Mouse (Mus musculus): ENCODE measurements at regions not wholly inside any gene's neighbourhood (a gene's known extent, or its start where the extent isn't known, plus 50 kb on each side); places are given as distances from the start of the nearest gene placed in this dataset.

GRCm38 (mm10) chr13:32507825-32508224, 169.3 kb upstream of the Gmds start:
- in situ Hi-C loops (cut with MboI; ENCODE audit: low pct_unique_long_range_greater_than_20kb): no loop called here
- no peak for TF ChIP-seq CTCF (IDR thresholded peaks at IDR 0.05)
- peak; percentile 51 for ATAC-seq
- CTCF ChIA-PET: interaction anchor here (0.9 to 3.7 kb wide), 4 partner anchors 11 to 97 kb away, joined by 3 to 17 read pairs (median 4); no protein-coding TSS in a partner anchor
- no peaks in the 10 kb centered on the region for H3K27me3 ChIP-seq
- POLR2A ChIA-PET: interaction anchor here (0.9 to 1.5 kb wide), 4 partner anchors 9 to 49 kb away, joined by 3 read pairs; no protein-coding TSS in a partner anchor
- DNase-seq (ENCODE audit: low read depth, low spot score): no peak

- CTCF ChIA-PET: interaction anchor here (0.7 to 3.7 kb wide), 5 partner anchors 11 to 159 kb away, joined by 3 to 17 read pairs (median 5); no protein-coding TSS in a partner anchor
- no peak for TF ChIP-seq CTCF (IDR thresholded peaks at IDR 0.05)
- POLR2A ChIA-PET: no interaction called here
- ATAC-seq (peak; percentile 53), DNase-seq (ENCODE audit: low read depth, low spot score) (no peak)
- H3K27me3 ChIP-seq: no peaks in the 10 kb centered on the region
- in situ Hi-C loops (cut with MboI; ENCODE audit: low pct_unique_long_range_greater_than_20kb): no loop called here
Measured at GRCm38 (mm10) chr13:32498205-32498790, 159.8 kb upstream of the Gmds start.

GRCm38 (mm10) chr13:32496263-32496662, 157.7 kb upstream of the Gmds start:
- CTCF ChIA-PET: interaction anchor here (1.3 to 3.7 kb wide), 4 partner anchors 9 to 112 kb away, joined by 4 to 17 read pairs (median 6); no protein-coding TSS in a partner anchor
- ATAC-seq (no peak), DNase-seq (ENCODE audit: low read depth, low spot score) (no peak)
- POLR2A ChIA-PET: interaction anchor here (1.1 to 1.7 kb wide), 3 partner anchors 10 to 22 kb away, joined by 3 to 7 read pairs (median 4); no protein-coding TSS in a partner anchor
- in situ Hi-C loops (cut with MboI; ENCODE audit: low pct_unique_long_range_greater_than_20kb): no loop called here
- H3K27me3 ChIP-seq: no peaks in the 10 kb centered on the region
- TF ChIP-seq CTCF (IDR thresholded peaks at IDR 0.05): no peak

GRCm38 (mm10) chr13:32495063-32495462, 156.5 kb upstream of the Gmds start:
- CTCF ChIA-PET: interaction anchor here (0.9 to 3.7 kb wide), 6 partner anchors 9 to 228 kb away, joined by 3 to 17 read pairs (median 4); no protein-coding TSS in a partner anchor
- no peaks in the 10 kb centered on the region for H3K27me3 ChIP-seq
- in situ Hi-C loops (cut with MboI; ENCODE audit: low pct_unique_long_range_greater_than_20kb): no loop called here
- ATAC-seq (no peak), DNase-seq (ENCODE audit: low read depth, low spot score) (peak; percentile 77)
- TF ChIP-seq CTCF (IDR thresholded peaks at IDR 0.05): no peak
- POLR2A ChIA-PET: interaction anchor here (0.5 to 1.7 kb wide), 4 partner anchors 13 to 695 kb away, joined by 3 to 7 read pairs (median 3); no protein-coding TSS in a partner anchor

GRCm38 (mm10) chr13:32493806-32494205, 155.3 kb upstream of the Gmds start:
- ATAC-seq (peak; percentile 41), DNase-seq (ENCODE audit: low read depth, low spot score) (peak; percentile 71)
- H3K27me3 ChIP-seq: no peaks in the 10 kb centered on the region
- TF ChIP-seq CTCF (IDR thresholded peaks at IDR 0.05): no peak
- in situ Hi-C loops (cut with MboI; ENCODE audit: low pct_unique_long_range_greater_than_20kb): loop anchor here (5.0 kb wide), 2 partner anchors 82 to 692 kb away; no protein-coding TSS in a partner anchor
- ChIA-PET POLR2A (no interaction called here), CTCF (interaction anchor here (0.7 to 1.2 kb wide), 5 partner anchors 14 to 702 kb away, joined by 3 to 6 read pairs (median 4); no protein-coding TSS in a partner anchor)

- in situ Hi-C loops (cut with MboI; ENCODE audit: low pct_unique_long_range_greater_than_20kb): loop anchor here (5.0 kb wide), 2 partner anchors 81 to 691 kb away; no protein-coding TSS in a partner anchor
- ATAC-seq: peak; percentile 55
- POLR2A ChIA-PET: no interaction called here
Measured at GRCm38 (mm10) chr13:32493309-32493708, 154.8 kb upstream of the Gmds start.

GRCm38 (mm10) chr13:32492566-32492965, 154.0 kb upstream of the Gmds start:
- DNase-seq (ENCODE audit: low read depth, low spot score): no peak
- POLR2A ChIA-PET: interaction anchor here (0.6 to 0.8 kb wide), 2 partner anchors 36 to 684 kb away, joined by 3 read pairs; no protein-coding TSS in a partner anchor
- no peak for TF ChIP-seq CTCF (IDR thresholded peaks at IDR 0.05)
- H3K27me3 ChIP-seq: no peaks in the 10 kb centered on the region
- no peak for ATAC-seq
- in situ Hi-C loops (cut with MboI; ENCODE audit: low pct_unique_long_range_greater_than_20kb): loop anchor here (5.0 kb wide), 2 partner anchors 80 to 690 kb away; no protein-coding TSS in a partner anchor
- CTCF ChIA-PET: interaction anchor here (0.9 to 1.0 kb wide), 2 partner anchors 27 to 694 kb away, joined by 3 read pairs; no protein-coding TSS in a partner anchor

More at GRCm38 (mm10) chr13:32493309-32493708, 154.8 kb upstream of the Gmds start:
- no peak for DNase-seq (ENCODE audit: low read depth, low spot score)
- no peaks in the 10 kb centered on the region for H3K27me3 ChIP-seq
- CTCF ChIA-PET: interaction anchor here (0.7 to 1.0 kb wide), 5 partner anchors 15 to 701 kb away, joined by 3 to 6 read pairs (median 4); no protein-coding TSS in a partner anchor
- TF ChIP-seq CTCF (IDR thresholded peaks at IDR 0.05): peak; percentile 97

- ATAC-seq: no peak
- ChIA-PET POLR2A (no interaction called here), CTCF (interaction anchor here (0.8 to 1.0 kb wide), 2 partner anchors 10 to 11 kb away, joined by 3 read pairs; no protein-coding TSS in a partner anchor)
- no peaks in the 10 kb centered on the region for H3K27me3 ChIP-seq
- TF ChIP-seq CTCF (IDR thresholded peaks at IDR 0.05): no peak
- in situ Hi-C loops (cut with MboI; ENCODE audit: low pct_unique_long_range_greater_than_20kb): no loop called here
- no peak for DNase-seq (ENCODE audit: low read depth, low spot score)
Measured at GRCm38 (mm10) chr13:32481444-32482058, 143.0 kb upstream of the Gmds start.

GRCm38 (mm10) chr13:32480029-32480428, 141.5 kb upstream of the Gmds start:
- ATAC-seq (no peak), DNase-seq (ENCODE audit: low read depth, low spot score) (no peak)
- POLR2A ChIA-PET: no interaction called here
- in situ Hi-C loops (cut with MboI; ENCODE audit: low pct_unique_long_range_greater_than_20kb): no loop called here
- CTCF ChIA-PET: no interaction called here
- no peaks in the 10 kb centered on the region for H3K27me3 ChIP-seq
- no peak for TF ChIP-seq CTCF (IDR thresholded peaks at IDR 0.05)

GRCm38 (mm10) chr13:32479118-32479818, 140.7 kb upstream of the Gmds start:
- peak; percentile 89 for ATAC-seq
- TF ChIP-seq CTCF (IDR thresholded peaks at IDR 0.05): no peak
- in situ Hi-C loops (cut with MboI; ENCODE audit: low pct_unique_long_range_greater_than_20kb): no loop called here
- peak; percentile 83 for DNase-seq (ENCODE audit: low read depth, low spot score)
- CTCF ChIA-PET: interaction anchor here (1.0 kb wide), 1 partner anchor 124 kb away, joined by 3 read pairs; no protein-coding TSS in a partner anchor
- POLR2A ChIA-PET: no interaction called here
- H3K27me3 ChIP-seq: no peaks in the 10 kb centered on the region

Data from Patski (cell line).